Mouse (Mus musculus) bone marrow macrophage, adult 2 months (primary cell): ENCODE results near the gene Reep1.

Experiments
- CTCF ChIP-seq: IDR thresholded peaks from 2 replicates; pipeline ENCODE4 v1.5.1; 2012; ENCODE audit warnings: low read depth, mild to moderate bottlenecking, low read length, moderate library complexity
- POLR2A ChIP-seq: IDR thresholded peaks from 2 replicates; pipeline ENCODE4 v1.6.1; 2012; ENCODE audit warnings: mild to moderate bottlenecking, low read depth, low read length, borderline replicate concordance

GRCm38 (mm10) chr6:71839815-71840214, 132.5 kb downstream of the Reep1 start:
- TF ChIP-seq CTCF (no peak), POLR2A (no peak)
